Mouse (Mus musculus): ENCODE measurements around the gene Arhgap10.

Arhgap10 gene

GRCm38 (mm10) chr8:77518201-77519115 lies 705 bp upstream of the Arhgap10 start:
- DNase-seq (ENCODE audit: low read depth in 1 of 2, low spot score in 2 of 2): no peak

- no peak for DNase-seq (ENCODE audit: low read depth in 1 of 2, low spot score in 2 of 2)
Observed at GRCm38 (mm10) chr8:77516845-77517244, 908 bp downstream of the Arhgap10 start.

GRCm38 (mm10) chr8:77515786-77516185 lies 2.0 kb downstream of the Arhgap10 start:
- no peak for DNase-seq (ENCODE audit: low read depth in 1 of 2, low spot score in 2 of 2)

GRCm38 (mm10) chr8:77515201-77515600 lies 2.6 kb downstream of the Arhgap10 start:
- no peak for DNase-seq (ENCODE audit: low read depth in 1 of 2, low spot score in 2 of 2)

- DNase-seq (ENCODE audit: low read depth in 1 of 2, low spot score in 2 of 2): no peak
Observed at GRCm38 (mm10) chr8:77511750-77512493, 5.8 kb downstream of the Arhgap10 start.

- DNase-seq (ENCODE audit: low read depth in 1 of 2, low spot score in 2 of 2): no peak
Observed at GRCm38 (mm10) chr8:77510426-77510825, 7.3 kb downstream of the Arhgap10 start.

GRCm38 (mm10) chr8:77509044-77509443 lies 8.7 kb downstream of the Arhgap10 start:
- DNase-seq (ENCODE audit: low read depth in 1 of 2, low spot score in 2 of 2): no peak

GRCm38 (mm10) chr8:77507510-77508035 lies 10.2 kb downstream of the Arhgap10 start:
- DNase-seq (ENCODE audit: low read depth in 1 of 2, low spot score in 2 of 2): no peak

- DNase-seq (ENCODE audit: low read depth in 1 of 2, low spot score in 2 of 2): no peak
Observed at GRCm38 (mm10) chr8:77506539-77506938, 11.2 kb downstream of the Arhgap10 start.

- no peak for DNase-seq (ENCODE audit: low read depth in 1 of 2, low spot score in 2 of 2)
Observed at GRCm38 (mm10) chr8:77502547-77502946, 15.2 kb downstream of the Arhgap10 start.

- no peak for DNase-seq (ENCODE audit: low read depth in 1 of 2, low spot score in 2 of 2)
Observed at GRCm38 (mm10) chr8:77501131-77501530, 16.6 kb downstream of the Arhgap10 start.

- no peak for DNase-seq (ENCODE audit: low read depth in 1 of 2, low spot score in 2 of 2)
Observed at GRCm38 (mm10) chr8:77500264-77500663, 17.5 kb downstream of the Arhgap10 start.

GRCm38 (mm10) chr8:77497442-77497841 lies 20.3 kb downstream of the Arhgap10 start:
- no peak for DNase-seq (ENCODE audit: low read depth in 1 of 2, low spot score in 2 of 2)

- no peak for DNase-seq (ENCODE audit: low read depth in 1 of 2, low spot score in 2 of 2)
Observed at GRCm38 (mm10) chr8:77496253-77496652, 21.5 kb downstream of the Arhgap10 start.

GRCm38 (mm10) chr8:77494376-77495328 lies 23.1 kb downstream of the Arhgap10 start:
- DNase-seq (ENCODE audit: low read depth in 1 of 2, low spot score in 2 of 2): no peak

GRCm38 (mm10) chr8:77492356-77493058 lies 25.2 kb downstream of the Arhgap10 start:
- DNase-seq (ENCODE audit: low read depth in 1 of 2, low spot score in 2 of 2): no peak

GRCm38 (mm10) chr8:77491231-77491923 lies 26.4 kb downstream of the Arhgap10 start:
- no peak for DNase-seq (ENCODE audit: low read depth in 1 of 2, low spot score in 2 of 2)

GRCm38 (mm10) chr8:77490095-77490781 lies 27.5 kb downstream of the Arhgap10 start:
- no peak for DNase-seq (ENCODE audit: low read depth in 1 of 2, low spot score in 2 of 2)

- DNase-seq (ENCODE audit: low read depth in 1 of 2, low spot score in 2 of 2): no peak
Observed at GRCm38 (mm10) chr8:77489235-77489634, 28.5 kb downstream of the Arhgap10 start.

Data from monocyte, adult 2 months (primary cell).